Mouse (Mus musculus) CD8-positive naive resting alpha-beta T cell, adult 2 months (primary cell): ENCODE data around the gene Tmed4.
"Not testable (repeated sequence)": the region's sequence is repeated elsewhere in the genome, so short reads cannot be mapped to it uniquely, and the experiment has no call there.

Experiments
- DNase-seq, 2 experiments: peaks; one replicate each; pipeline ENCODE4 v3.0.0; 2022; ENCODE audit warnings: low read depth in 2 of 2, low spot score in 2 of 2

Gene Tmed4

GRCm38 (mm10) chr11:6273607-6274006 is 1.1 kb downstream of the Tmed4 start:
- DNase-seq = no peak

- peak; percentile 84 to 89 for DNase-seq
These were observed 7.1 kb downstream of the Tmed4 start, which contains the start of gene Ddx56 for GRCm38 (mm10) chr11:6267320-6268254. Gene Ddx56, minus strand, starts transcription at chr11:6267772.

- no peak for DNase-seq
These were observed 8.0 kb downstream of the Tmed4 start for GRCm38 (mm10) chr11:6266621-6267020.

- peak; percentile 55 to 67 for DNase-seq
These were observed 13.1 kb downstream of the Tmed4 start for GRCm38 (mm10) chr11:6261434-6262082.

GRCm38 (mm10) chr11:6259413-6259812 is 15.3 kb downstream of the Tmed4 start:
- no peak for DNase-seq

- DNase-seq = no peak
These were observed 18.1 kb downstream of the Tmed4 start for GRCm38 (mm10) chr11:6256490-6257072.

GRCm38 (mm10) chr11:6254602-6255001 is 20.1 kb downstream of the Tmed4 start:
- DNase-seq = not testable (repeated sequence)

- DNase-seq = no peak
These were observed 21.8 kb downstream of the Tmed4 start for GRCm38 (mm10) chr11:6252824-6253223.

- DNase-seq = no peak
These were observed 22.4 kb downstream of the Tmed4 start for GRCm38 (mm10) chr11:6252248-6252647.

GRCm38 (mm10) chr11:6244707-6245106 is 30.0 kb downstream of the Tmed4 start:
- DNase-seq = no peak

GRCm38 (mm10) chr11:6233025-6233424 is 41.6 kb downstream of the Tmed4 start:
- no peak for DNase-seq

- no peak for DNase-seq
These were observed 44.7 kb downstream of the Tmed4 start, which contains the start of gene Npc1l1 for GRCm38 (mm10) chr11:6230012-6230411. Gene Npc1l1, minus strand, starts transcription at chr11:6230143.

- DNase-seq = no peak
These were observed 50.0 kb downstream of the Tmed4 start for GRCm38 (mm10) chr11:6224541-6225229.

GRCm38 (mm10) chr11:6222187-6222586 is 52.5 kb downstream of the Tmed4 start:
- DNase-seq = no peak
